Mouse (Mus musculus) gastrocnemius, postnatal 36 days (tissue): Measurements from ENCODE around the gene Relb. TPM values are rescaled to one million over a fixed set of nuclear protein-coding genes. Genes with fewer than 3 reads are reported as not detected.

ENCODE experiments used
- DNase-seq, 2 experiments: peaks; one replicate each; pipeline ENCODE4 v3.0.0; 2022
- intact Hi-C: fragments of 180-260 bp; cut with DNase I; formaldehyde crosslinking; loops from one replicate; pipeline ENCODE4 v1.15.1; 2025
- total RNA-seq, 2 experiments: library from RNA; stranded (reverse); gene quantifications; 2 replicates each; pipeline ENCODE4 v1.2.3; 2021

Relb gene
- total RNA-seq, 2 experiments from 2014 or later: 5.1 to 6.0 TPM

- no peak for DNase-seq
- intact Hi-C loops: no loop called here
These were observed 36.0 kb downstream of the Relb start for GRCm38 (mm10) chr7:19593061-19593730.

GRCm38 (mm10) chr7:19589917-19590316 is 39.3 kb downstream of the Relb start:
- intact Hi-C loops: loop anchor here (2.0 to 5.0 kb wide), 2 partner anchors 31 to 88 kb away; no protein-coding TSS in a partner anchor
- peak in 1 of 2 experiments; percentile 51 for DNase-seq

GRCm38 (mm10) chr7:19589207-19589606 is 40.0 kb downstream of the Relb start:
- peak; percentile 32 to 33 for DNase-seq

GRCm38 (mm10) chr7:19586269-19586668 is 43.0 kb downstream of the Relb start:
- intact Hi-C loops: loop anchor here (5.0 kb wide), 1 partner anchor 84 kb away; no protein-coding TSS in a partner anchor
- no peak for DNase-seq

More at GRCm38 (mm10) chr7:19589207-19589606, 40.0 kb downstream of the Relb start:
- intact Hi-C loops: loop anchor here (5.0 kb wide), 1 partner anchor 87 kb away; no protein-coding TSS in a partner anchor

- no peak for DNase-seq
These were observed 48.6 kb downstream of the Relb start for GRCm38 (mm10) chr7:19580634-19581033.

GRCm38 (mm10) chr7:19579751-19580150 is 49.5 kb downstream of the Relb start:
- intact Hi-C loops: no loop called here
- no peak for DNase-seq

More at GRCm38 (mm10) chr7:19580634-19581033, 48.6 kb downstream of the Relb start:
- intact Hi-C loops: no loop called here

- intact Hi-C loops: no loop called here
- DNase-seq: no peak
These were observed 50.8 kb downstream of the Relb start for GRCm38 (mm10) chr7:19578436-19578835.

GRCm38 (mm10) chr7:19577877-19578414 is 51.3 kb downstream of the Relb start:
- intact Hi-C loops: no loop called here
- no peak for DNase-seq

- no peak for DNase-seq
These were observed 51.9 kb downstream of the Relb start, which contains the start of the genes Zfp296 and Gemin7 for GRCm38 (mm10) chr7:19577141-19577852. Gene Zfp296 (plus strand): TSS chr7:19577287. Gene Gemin7 (minus strand): TSS chr7:19577595.

GRCm38 (mm10) chr7:19575559-19575958 is 53.7 kb downstream of the Relb start:
- intact Hi-C loops: no loop called here
- DNase-seq: no peak

More at GRCm38 (mm10) chr7:19577141-19577852, 51.9 kb downstream of the Relb start, which contains the start of the genes Zfp296 and Gemin7:
- intact Hi-C loops: no loop called here

GRCm38 (mm10) chr7:19573776-19574140 is 55.5 kb downstream of the Relb start:
- intact Hi-C loops: loop anchor here (5.0 kb wide), 2 partner anchors 51 to 66 kb away; partner anchors contain the start of genes Bloc1s3 and Trappc6a
- no peak for DNase-seq

- DNase-seq: peak; percentile 70 to 84
- intact Hi-C loops: loop anchor here (5.0 kb wide), 2 partner anchors 51 to 66 kb away; partner anchors contain the start of genes Bloc1s3 and Trappc6a
These were observed 56.1 kb downstream of the Relb start for GRCm38 (mm10) chr7:19572926-19573775.

GRCm38 (mm10) chr7:19569647-19570046 is 59.6 kb downstream of the Relb start:
- intact Hi-C loops: loop anchor here (5.0 kb wide), 2 partner anchors 47 to 62 kb away; partner anchors contain the start of genes Bloc1s3 and Trappc6a
- no peak for DNase-seq

- intact Hi-C loops: no loop called here
- no peak for DNase-seq
These were observed 61.8 kb downstream of the Relb start for GRCm38 (mm10) chr7:19567426-19567825.

- DNase-seq: no peak
- intact Hi-C loops: no loop called here
These were observed 63.4 kb downstream of the Relb start for GRCm38 (mm10) chr7:19565803-19566202.

GRCm38 (mm10) chr7:19564455-19564854 is 64.8 kb downstream of the Relb start:
- no peak for DNase-seq
- intact Hi-C loops: no loop called here

GRCm38 (mm10) chr7:19563884-19564283 is 65.4 kb downstream of the Relb start:
- intact Hi-C loops: no loop called here
- DNase-seq: no peak

GRCm38 (mm10) chr7:19562643-19563410 is 66.4 kb downstream of the Relb start, which contains the start of gene Ppp1r37:
Gene Ppp1r37 (minus strand): TSS chr7:19563076.
- DNase-seq: no peak
- intact Hi-C loops: no loop called here
